Mouse (Mus musculus) hindbrain, embryonic 10.5 days (tissue): Measurements from ENCODE around the gene Parp12. TPM values are rescaled to one million over a fixed set of nuclear protein-coding genes. Genes with fewer than 3 reads are reported as not detected.

Experiments
- DNase-seq: peaks from one replicate; pipeline ENCODE4 v3.0.0-alpha.2; 2017; ENCODE audit warnings: low spot score
- H3K27ac ChIP-seq: fragments of 300-500 bp; sonication (generic); 2 replicates; pipeline ENCODE4 v1.5.1; 2016; ENCODE audit warnings: mild to moderate bottlenecking, moderate library complexity
- H3K27me3 ChIP-seq: fragments of 300-500 bp; sonication (generic); 2 replicates; pipeline ENCODE4 v1.6.1; 2016; ENCODE audit warnings: mild to moderate bottlenecking; ENCODE audit not compliant: poor library complexity, insufficient read depth, severe bottlenecking
- H3K36me3 ChIP-seq: fragments of 300-500 bp; sonication (generic); 2 replicates; pipeline ENCODE4 v1.6.1; 2016; ENCODE audit warnings: mild to moderate bottlenecking, moderate library complexity
- H3K4me1 ChIP-seq: fragments of 300-500 bp; sonication (generic); replicated peaks from 2 replicates; pipeline ENCODE4 v1.6.1; 2016; ENCODE audit warnings: mild to moderate bottlenecking
- H3K4me3 ChIP-seq: fragments of 300-500 bp; sonication (generic); 2 replicates; pipeline ENCODE4 v1.5.1; 2016; ENCODE audit warnings: mild to moderate bottlenecking, moderate library complexity
- H3K9me3 ChIP-seq: fragments of 300-500 bp; sonication (generic); 2 replicates; pipeline ENCODE4 v1.6.1; 2016; ENCODE audit warnings: mild to moderate bottlenecking, moderate library complexity
- WGBS: fragments of 180-500 bp; shearing (Covaris S2); methylation state at CpG from one replicate; pipeline ENCODE4 v1.1.7; 2016; 5-methylcytosine and 5-hydroxymethylcytosine counted together
- polyA plus RNA-seq: library from polyadenylated mRNA; unstranded; fragments of >200 nt; fragmentation: Nextera tagmentation; extraction: Ambion mirVana; gene quantifications from 2 replicates; pipeline ENCODE4 v1.2.1, GENCODE M21; 2016

Parp12 gene
- 1.6 and 2.1 TPM in 2 replicates for polyA plus RNA-seq

DNA sequence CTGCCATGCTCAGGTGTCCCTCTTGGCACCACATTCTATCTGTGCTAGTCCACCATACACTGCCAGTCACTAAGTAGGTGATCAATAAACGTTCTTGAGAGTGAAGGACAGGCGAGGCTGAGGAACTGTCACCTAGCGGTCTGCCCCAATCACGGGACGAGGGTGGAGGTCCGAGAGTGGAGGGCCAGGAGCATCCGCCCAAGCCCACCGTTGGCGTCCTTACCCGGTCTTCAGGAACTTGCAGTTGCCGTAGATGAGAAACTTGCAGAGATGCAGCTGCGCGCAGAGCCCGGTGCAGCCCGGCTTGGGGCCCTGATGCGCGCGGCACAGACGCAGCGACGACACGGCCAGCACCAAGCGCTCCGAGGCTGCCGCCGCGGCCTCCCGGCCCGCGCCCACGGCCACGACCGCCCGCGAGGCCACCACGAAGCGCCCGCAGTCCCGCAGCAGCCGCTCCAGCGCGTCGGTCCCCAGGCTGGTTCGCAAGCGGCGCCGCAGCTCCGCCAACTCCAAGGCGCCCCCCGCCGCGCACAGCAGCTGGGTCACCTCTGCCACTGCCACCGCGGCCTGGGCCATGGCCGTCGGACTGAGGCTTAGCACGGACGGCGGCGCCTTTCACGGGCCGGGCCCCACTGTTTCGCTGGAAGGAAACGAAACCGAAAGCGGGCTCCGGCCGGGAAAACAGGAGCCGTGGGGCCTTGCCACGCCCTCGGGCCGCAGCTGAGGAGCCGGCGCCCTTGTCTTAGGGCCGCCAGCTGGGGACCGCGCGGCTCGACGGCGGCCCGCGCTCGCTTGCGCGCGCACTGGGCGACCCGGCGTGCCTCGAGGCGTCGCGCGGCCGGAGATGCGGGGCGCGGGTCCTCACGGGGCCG, at the start of gene Parp12:
Gene Parp12 (minus strand): TSS at position 766 of the 872 bp plus-strand sequence.
- Histone ChIP-seq H3K27ac (peak within 1 kb of the TSS; percentile 84), H3K9me3 (peaks cover 9% of the 10 kb centered on the region), H3K4me1 (peaks cover 10% of the 10 kb centered on the region), H3K36me3 (no peaks in the 10 kb centered on the region), H3K27me3 (peaks cover 61% of the 10 kb centered on the region), H3K4me3 (peak within 1 kb of the TSS; percentile 65)
- peak; percentile 58 for DNase-seq
- 4% methylated on average over 101 of the region's 101 CpGs for WGBS

DNA sequence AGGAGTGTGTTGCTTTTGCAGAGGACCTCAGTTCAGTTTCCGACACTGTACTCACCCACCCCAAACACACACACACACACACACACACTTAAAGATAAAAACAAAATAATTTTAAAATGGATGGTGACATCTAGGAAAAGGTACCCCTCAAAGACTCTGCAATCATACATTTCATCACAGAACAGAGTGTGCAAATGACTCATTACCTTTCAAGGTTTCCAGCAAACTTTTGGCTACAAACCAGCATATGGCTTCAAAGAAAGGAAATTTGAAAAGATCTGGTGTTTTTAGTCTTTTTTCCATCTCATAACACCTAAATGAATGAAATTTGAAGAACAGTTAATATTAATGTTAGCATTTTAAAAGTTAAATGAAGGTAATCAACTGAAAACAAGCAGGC, 46.7 kb upstream of the Parp12 start:
- Histone ChIP-seq H3K4me1 (no peaks in the 10 kb centered on the region), H3K36me3 (peaks cover 88% of the 10 kb centered on the region), H3K4me3 (no peak overlapping the region), H3K27ac (no peak overlapping the region), H3K9me3 (no peaks in the 10 kb centered on the region), H3K27me3 (no peaks in the 10 kb centered on the region)
- no peak for DNase-seq
- 97% methylated on average over 1 of the region's 1 CpGs for WGBS

DNA sequence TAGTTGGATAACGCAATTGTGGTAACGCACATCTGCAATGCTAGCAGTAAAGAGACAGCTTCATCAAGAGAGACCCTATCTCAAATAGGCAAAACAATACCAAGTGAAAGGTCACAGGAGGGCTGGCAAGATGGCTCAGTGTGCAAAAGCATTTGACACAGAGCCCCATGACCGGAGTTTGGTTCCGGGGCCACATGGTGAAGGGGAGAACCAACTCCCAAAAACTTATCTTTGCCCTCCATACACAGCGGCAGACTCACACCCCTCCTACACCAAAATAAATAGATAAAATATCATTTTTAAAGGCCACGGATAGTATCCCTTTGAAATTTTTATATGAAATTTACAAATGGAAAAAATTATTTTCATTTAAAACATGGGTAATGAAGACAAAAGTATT, 43.8 kb upstream of the Parp12 start:
- H3K9me3 ChIP-seq = no peaks in the 10 kb centered on the region
- no peaks in the 10 kb centered on the region for H3K27me3 ChIP-seq
- H3K4me1 ChIP-seq = no peaks in the 10 kb centered on the region
- 95% methylated on average over 6 of the region's 6 CpGs for WGBS
- no peak overlapping the region for H3K27ac ChIP-seq
- no peak overlapping the region for H3K4me3 ChIP-seq
- no peak for DNase-seq
- peaks cover 78% of the 10 kb centered on the region for H3K36me3 ChIP-seq

GRCm38 (mm10) chr6:39146041-39146440, 27.9 kb upstream of the Parp12 start:
- H3K27me3 ChIP-seq = no peaks in the 10 kb centered on the region
- no peak overlapping the region for H3K4me3 ChIP-seq
- no peaks in the 10 kb centered on the region for H3K9me3 ChIP-seq
- WGBS = 61% methylated on average over 6 of the region's 6 CpGs
- H3K36me3 ChIP-seq = peaks cover 88% of the 10 kb centered on the region
- H3K27ac ChIP-seq = no peak overlapping the region
- no peaks in the 10 kb centered on the region for H3K4me1 ChIP-seq
- DNase-seq = no peak

- peaks cover 49% of the 10 kb centered on the region for H3K36me3 ChIP-seq
- WGBS = 63% methylated on average over 5 of the region's 5 CpGs
- no peak overlapping the region for H3K27ac ChIP-seq
- H3K4me3 ChIP-seq = no peak overlapping the region
- H3K4me1 ChIP-seq = 0 out of 2 replicates have a peak, but pooled peaks cover 4% of the 10 kb centered on the region
- no peak for DNase-seq
- H3K9me3 ChIP-seq = peaks cover 9% of the 10 kb centered on the region
- H3K27me3 ChIP-seq = no peaks in the 10 kb centered on the region
These were observed 14.4 kb upstream of the Parp12 start for GRCm38 (mm10) chr6:39132556-39132955.

GRCm38 (mm10) chr6:39131480-39131879, 13.3 kb upstream of the Parp12 start:
- Histone ChIP-seq H3K4me1 (0 out of 2 replicates have a peak, but pooled peaks cover 4% of the 10 kb centered on the region), H3K36me3 (peaks cover 41% of the 10 kb centered on the region), H3K27me3 (no peaks in the 10 kb centered on the region), H3K9me3 (peaks cover 15% of the 10 kb centered on the region), H3K4me3 (no peak overlapping the region), H3K27ac (no peak overlapping the region)
- DNase-seq = no peak
- WGBS = 30% methylated on average over 4 of the region's 4 CpGs

GRCm38 (mm10) chr6:39124719-39125118, 6.6 kb upstream of the Parp12 start:
- H3K4me3 ChIP-seq = no peak overlapping the region
- no peak for DNase-seq
- no peaks in the 10 kb centered on the region for H3K4me1 ChIP-seq
- 0 out of 2 replicates have a peak, but pooled peaks cover 3% of the 10 kb centered on the region for H3K36me3 ChIP-seq
- no peak overlapping the region for H3K27ac ChIP-seq
- H3K9me3 ChIP-seq = peaks cover 15% of the 10 kb centered on the region
- peaks cover 8% of the 10 kb centered on the region for H3K27me3 ChIP-seq

- 75% methylated on average over 3 of the region's 3 CpGs for WGBS
- H3K4me1 ChIP-seq = peaks cover 10% of the 10 kb centered on the region
- no peak overlapping the region for H3K4me3 ChIP-seq
- H3K9me3 ChIP-seq = peaks cover 9% of the 10 kb centered on the region
- no peaks in the 10 kb centered on the region for H3K36me3 ChIP-seq
- H3K27ac ChIP-seq = no peak overlapping the region
- no peak for DNase-seq
- peaks cover 48% of the 10 kb centered on the region for H3K27me3 ChIP-seq
These were observed 2.5 kb upstream of the Parp12 start for GRCm38 (mm10) chr6:39120685-39121084.

GRCm38 (mm10) chr6:39118456-39118881, 320 bp upstream of the Parp12 start:
- WGBS = 12% methylated on average over 49 of the region's 49 CpGs
- Histone ChIP-seq H3K4me3 (peak overlapping the region; percentile 65), H3K27ac (peak overlapping the region; percentile 84), H3K9me3 (peaks cover 9% of the 10 kb centered on the region), H3K27me3 (peaks cover 61% of the 10 kb centered on the region), H3K36me3 (no peaks in the 10 kb centered on the region), H3K4me1 (peaks cover 10% of the 10 kb centered on the region)
- DNase-seq = peak; percentile 48

GRCm38 (mm10) chr6:39115438-39115837, 2.7 kb downstream of the Parp12 start:
- peaks cover 9% of the 10 kb centered on the region for H3K9me3 ChIP-seq
- H3K4me1 ChIP-seq = peaks cover 10% of the 10 kb centered on the region
- H3K36me3 ChIP-seq = no peaks in the 10 kb centered on the region
- DNase-seq = no peak
- peaks cover 60% of the 10 kb centered on the region for H3K27me3 ChIP-seq
- H3K27ac ChIP-seq = no peak overlapping the region
- H3K4me3 ChIP-seq = no peak overlapping the region
- WGBS = 77% methylated on average over 1 of the region's 1 CpGs

DNA sequence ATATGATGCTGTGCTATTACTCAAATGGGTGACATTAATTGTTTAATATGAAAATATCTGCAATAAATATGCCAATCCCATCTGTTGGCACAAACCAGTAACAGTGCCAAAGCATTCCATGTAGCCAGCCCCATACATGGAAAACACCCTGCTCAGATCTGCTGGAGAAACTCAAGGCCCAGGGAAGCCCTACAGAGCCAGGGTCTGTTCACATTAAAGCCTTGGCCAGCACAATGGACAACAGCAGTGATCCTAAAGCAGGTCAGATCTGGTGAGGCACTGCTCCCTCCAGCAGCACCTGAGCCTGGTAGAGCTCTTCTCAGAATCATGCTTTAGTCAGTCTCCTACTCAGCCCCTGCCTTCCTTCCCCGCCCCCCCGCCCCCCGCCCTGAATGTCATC, 5.0 kb downstream of the Parp12 start:
- Histone ChIP-seq H3K27me3 (peaks cover 37% of the 10 kb centered on the region), H3K27ac (no peak overlapping the region), H3K4me3 (no peak overlapping the region), H3K36me3 (no peaks in the 10 kb centered on the region), H3K9me3 (no peaks in the 10 kb centered on the region), H3K4me1 (peaks cover 5% of the 10 kb centered on the region)
- DNase-seq = no peak
- WGBS = 93% methylated on average over 3 of the region's 3 CpGs

DNA sequence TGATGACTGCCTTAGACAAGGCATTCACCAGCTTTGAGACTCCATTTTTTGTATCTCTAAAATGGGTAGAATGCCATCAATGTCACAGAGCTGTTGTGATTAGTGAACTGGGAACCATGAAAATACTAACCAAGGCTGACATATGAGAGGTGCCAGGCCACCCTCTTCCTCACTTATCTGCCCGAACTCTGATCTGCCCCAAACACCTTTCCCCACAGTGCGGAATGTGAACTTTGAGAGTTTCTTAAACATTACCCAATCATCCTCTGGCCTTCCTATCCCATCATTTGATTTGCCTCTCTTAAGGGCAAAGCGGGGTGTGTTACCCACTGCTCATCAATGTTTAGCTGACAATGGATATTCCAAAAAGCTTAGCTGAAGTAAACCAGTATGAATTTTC, 5.4 kb downstream of the Parp12 start:
- no peak for DNase-seq
- Histone ChIP-seq H3K4me1 (peaks cover under 1% of the 10 kb centered on the region; the same call in 1 of the 2 replicates), H3K36me3 (no peaks in the 10 kb centered on the region), H3K9me3 (no peaks in the 10 kb centered on the region), H3K27ac (no peak overlapping the region), H3K27me3 (peaks cover 33% of the 10 kb centered on the region), H3K4me3 (no peak overlapping the region)
- 92% methylated on average over 3 of the region's 3 CpGs for WGBS

- 56% methylated on average over 2 of the region's 2 CpGs for WGBS
- no peak for DNase-seq
These were observed 11.3 kb downstream of the Parp12 start for GRCm38 (mm10) chr6:39106812-39107211.

More at GRCm38 (mm10) chr6:39106812-39107211, 11.3 kb downstream of the Parp12 start:
- Histone ChIP-seq H3K36me3 (no peaks in the 10 kb centered on the region), H3K27me3 (no peaks in the 10 kb centered on the region), H3K4me1 (no peaks in the 10 kb centered on the region), H3K9me3 (no peaks in the 10 kb centered on the region), H3K4me3 (no peak overlapping the region), H3K27ac (no peak overlapping the region)
